Mouse (Mus musculus) intestine, embryonic 14.5 days (tissue): ENCODE results near the gene Ccdc34. TPM values are rescaled to one million over a fixed set of nuclear protein-coding genes. Genes with fewer than 3 reads are reported as not detected.

Source experiments
- ATAC-seq: fragments of 200-750 bp; cut with Nextera tagmentation; replicated peaks from 2 replicates; pipeline ENCODE4 v1.8.0; 2017; ENCODE audit warnings: low read depth, moderate number of reproducible peaks, moderate TSS enrichment, moderate library complexity; ENCODE audit not compliant: low FRiP score, low TSS enrichment
- DNase-seq: peaks from one replicate; pipeline ENCODE4 v3.0.0-alpha.2; 2018; ENCODE audit warnings: low spot score
- H3K27ac ChIP-seq: fragments of 300-500 bp; sonication (generic); 2 replicates; pipeline ENCODE4 v1.5.1; 2014; ENCODE audit warnings: low read depth, mild to moderate bottlenecking, control low read depth
- H3K27me3 ChIP-seq: fragments of 300-500 bp; sonication (generic); replicated peaks from 2 replicates; pipeline ENCODE4 v1.6.1; 2014; ENCODE audit warnings: low read length, control low read depth; ENCODE audit not compliant: control insufficient read depth, insufficient read depth
- H3K36me3 ChIP-seq: fragments of 300-500 bp; sonication (generic); 2 replicates; pipeline ENCODE4 v1.6.1; 2014; ENCODE audit warnings: low read length, control low read depth; ENCODE audit not compliant: control insufficient read depth, insufficient read depth
- H3K4me1 ChIP-seq: fragments of 300-500 bp; sonication (generic); replicated peaks from 2 replicates; pipeline ENCODE4 v1.6.1; 2014; ENCODE audit warnings: low read length, control low read depth, mixed read lengths; ENCODE audit not compliant: control insufficient read depth, insufficient read depth
- H3K4me2 ChIP-seq: fragments of 300-500 bp; sonication (generic); 2 replicates; pipeline ENCODE4 v1.6.1; 2014; ENCODE audit warnings: low read length
- H3K4me3 ChIP-seq: fragments of 300-500 bp; sonication (generic); 2 replicates; pipeline ENCODE4 v1.5.1; 2014; ENCODE audit warnings: low read depth, low read length, control low read depth, mixed read lengths
- H3K9ac ChIP-seq: fragments of 300-500 bp; sonication (generic); 2 replicates; pipeline ENCODE4 v1.6.1; 2014; ENCODE audit warnings: mild to moderate bottlenecking, low read length
- H3K9me3 ChIP-seq: fragments of 300-500 bp; sonication (generic); 2 replicates; pipeline ENCODE4 v1.6.1; 2016; ENCODE audit warnings: low read length, control low read depth; ENCODE audit not compliant: control insufficient read depth
- WGBS: fragments of 180-500 bp; shearing (Covaris S2); extraction: QIAGEN DNeasy Blood & Tissue Kit; methylation state at CpG from one replicate; pipeline ENCODE4 v1.1.7; 2014; 5-methylcytosine and 5-hydroxymethylcytosine counted together
- polyA plus RNA-seq: library from polyadenylated mRNA; unstranded; fragments of >200 nt; fragmentation: Nextera tagmentation; extraction: Ambion mirVana; gene quantifications from 2 replicates; pipeline ENCODE4 v1.2.1, GENCODE M21; 2014

The Ccdc34 gene
- polyA plus RNA-seq, 1 experiment from 2014 or later = 54.7 TPM

DNA sequence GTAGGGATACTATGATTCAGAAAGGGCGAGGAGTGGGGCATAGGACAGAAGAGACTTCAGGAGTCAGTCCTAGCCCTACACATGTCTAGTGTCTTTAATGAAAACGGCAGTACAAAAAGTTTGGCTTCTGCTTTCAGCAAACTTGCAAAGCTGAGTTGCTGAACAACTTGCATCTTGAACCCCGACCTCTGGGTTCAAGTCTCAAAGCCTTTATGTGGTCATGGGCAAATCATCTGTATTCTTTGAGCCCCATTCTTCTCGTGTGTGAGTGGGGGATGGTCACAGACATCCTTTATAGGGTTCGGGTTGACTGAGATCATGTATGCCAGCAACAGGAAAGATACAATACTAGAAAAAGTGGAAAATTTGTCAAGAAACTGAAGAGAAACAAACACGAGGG, 164.0 kb downstream of the Ccdc34 start:
- Histone ChIP-seq H3K36me3 (no peaks in the 10 kb centered on the region), H3K9ac (no peak overlapping the region), H3K4me1 (peaks cover 37% of the 10 kb centered on the region), H3K4me3 (no peak overlapping the region), H3K27me3 (no peaks in the 10 kb centered on the region), H3K4me2 (no peak overlapping the region), H3K27ac (no peak overlapping the region), H3K9me3 (no peaks in the 10 kb centered on the region)
- ATAC-seq = no peak
- no peak for DNase-seq
- WGBS = 75% methylated on average over 6 of the region's 6 CpGs

DNA sequence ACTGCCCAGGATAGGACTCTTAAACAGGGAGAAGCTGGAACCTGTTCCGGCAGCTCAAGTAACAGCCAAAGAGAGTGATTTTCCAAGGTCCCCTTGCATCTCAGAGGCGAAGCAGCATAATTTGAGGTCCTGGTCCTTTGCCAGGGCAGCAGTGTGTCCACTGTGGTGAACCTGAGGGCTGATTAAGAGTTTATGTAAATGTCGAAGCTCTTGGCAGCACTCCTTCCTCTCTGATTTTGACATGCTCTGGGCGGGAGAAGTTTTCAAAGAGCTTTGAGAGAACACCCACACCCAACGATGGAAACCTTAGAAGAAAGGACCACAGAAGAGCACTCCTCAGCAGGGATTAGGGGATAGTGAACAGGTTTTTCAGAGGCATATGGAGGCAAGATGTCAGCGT, 164.6 kb downstream of the Ccdc34 start:
- H3K4me3 ChIP-seq = no peak overlapping the region
- no peaks in the 10 kb centered on the region for H3K36me3 ChIP-seq
- no peak overlapping the region for H3K9ac ChIP-seq
- no peak for DNase-seq
- H3K4me1 ChIP-seq = peaks cover 38% of the 10 kb centered on the region
- H3K9me3 ChIP-seq = no peaks in the 10 kb centered on the region
- no peak for ATAC-seq
- no peaks in the 10 kb centered on the region for H3K27me3 ChIP-seq
- WGBS = 75% methylated on average over 6 of the region's 6 CpGs
- no peak overlapping the region for H3K27ac ChIP-seq
- H3K4me2 ChIP-seq = no peak overlapping the region

DNA sequence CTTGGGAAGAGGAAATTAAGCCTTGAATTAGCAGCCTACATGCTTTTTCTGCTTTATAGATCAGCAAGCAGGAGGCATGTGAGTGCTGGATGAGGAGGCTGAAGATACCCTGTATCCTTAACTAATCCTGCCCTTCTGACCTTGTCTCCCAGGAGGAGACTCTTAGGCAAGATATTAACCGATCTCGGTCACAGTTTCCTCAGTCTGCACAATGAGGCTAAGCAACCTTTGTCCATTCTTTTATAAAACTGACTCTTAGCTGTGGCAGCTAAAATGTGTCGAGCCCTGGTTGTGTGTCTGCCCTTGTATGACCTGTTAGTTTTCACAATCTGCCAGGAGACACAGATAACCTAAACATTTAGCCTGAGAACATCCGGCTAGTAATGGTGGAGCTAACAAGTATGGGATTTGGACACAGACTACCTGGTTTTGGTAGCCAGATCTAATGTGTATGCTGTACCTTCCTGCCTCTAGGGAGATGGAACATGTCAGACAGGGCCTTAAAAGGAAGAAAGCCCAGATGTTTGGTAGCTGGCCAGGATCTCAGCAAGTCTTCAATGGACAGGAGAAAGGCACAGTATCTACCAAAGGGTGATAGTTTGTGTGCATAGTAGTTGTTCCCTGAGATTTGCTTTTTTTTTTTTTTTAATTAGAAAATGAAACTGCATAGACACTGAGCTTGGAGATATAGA, 165.3 kb downstream of the Ccdc34 start:
- no peak overlapping the region for H3K27ac ChIP-seq
- H3K27me3 ChIP-seq = no peaks in the 10 kb centered on the region
- ATAC-seq (no peak), DNase-seq (no peak)
- H3K36me3 ChIP-seq = no peaks in the 10 kb centered on the region
- no peak overlapping the region for H3K4me3 ChIP-seq
- no peak overlapping the region for H3K9ac ChIP-seq
- H3K4me2 ChIP-seq = no peak overlapping the region
- H3K4me1 ChIP-seq = peaks cover 32% of the 10 kb centered on the region
- WGBS = 50% methylated on average over 4 of the region's 4 CpGs
- H3K9me3 ChIP-seq = no peaks in the 10 kb centered on the region

DNA sequence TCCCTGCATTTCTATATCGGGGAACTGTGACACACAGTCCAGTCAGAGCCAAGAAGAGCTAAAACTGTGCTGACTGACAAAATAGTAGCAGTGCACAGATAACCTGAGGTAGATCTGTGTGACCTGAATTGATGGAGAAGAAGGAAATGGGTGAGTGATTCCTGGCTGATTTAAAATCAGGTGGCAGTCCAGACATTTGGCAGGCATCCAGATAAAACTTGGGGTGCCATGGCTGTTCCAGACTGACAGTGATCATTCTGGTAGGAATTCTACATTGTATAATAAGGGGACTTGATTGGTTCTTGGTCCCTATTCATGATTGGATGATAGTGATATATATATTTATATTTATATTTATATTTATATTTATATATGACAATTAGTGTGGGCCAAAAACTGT, 166.5 kb downstream of the Ccdc34 start:
- peaks cover 29% of the 10 kb centered on the region for H3K4me1 ChIP-seq
- H3K4me3 ChIP-seq = no peak overlapping the region
- DNase-seq (no peak), ATAC-seq (no peak)
- H3K27ac ChIP-seq = no peak overlapping the region
- no peaks in the 10 kb centered on the region for H3K9me3 ChIP-seq
- 94% methylated on average over 1 of the region's 1 CpGs for WGBS
- no peaks in the 10 kb centered on the region for H3K36me3 ChIP-seq
- no peak overlapping the region for H3K4me2 ChIP-seq
- no peaks in the 10 kb centered on the region for H3K27me3 ChIP-seq
- no peak overlapping the region for H3K9ac ChIP-seq

DNA sequence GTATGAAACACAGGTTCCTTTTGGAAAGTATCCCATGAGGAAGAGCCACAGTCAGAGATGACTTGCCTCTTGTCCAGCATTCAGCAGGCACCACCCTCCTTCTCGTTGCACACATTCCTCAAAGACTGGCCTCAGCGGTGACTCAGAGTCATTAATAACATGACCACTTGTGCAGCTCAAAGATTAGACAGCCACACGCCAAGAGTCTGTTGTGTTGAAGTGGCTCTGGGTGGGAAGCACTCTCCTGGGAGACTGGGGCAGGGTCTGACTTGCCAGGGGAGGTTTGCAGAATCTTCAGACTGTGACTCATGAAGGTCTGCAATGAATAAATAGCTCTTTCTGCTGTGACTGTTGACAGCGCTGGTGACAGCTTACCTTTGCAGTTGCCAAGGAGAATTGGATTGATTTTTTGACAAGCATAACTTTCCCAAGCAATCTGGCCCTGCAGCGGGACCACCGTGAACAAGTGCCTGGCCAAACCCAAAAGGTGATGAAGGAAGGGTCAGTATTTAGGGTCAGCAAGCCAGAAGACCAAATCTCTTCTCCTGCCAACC, 168.9 kb downstream of the Ccdc34 start:
- no peak overlapping the region for H3K9ac ChIP-seq
- H3K27me3 ChIP-seq = no peaks in the 10 kb centered on the region
- peaks cover 28% of the 10 kb centered on the region for H3K4me1 ChIP-seq
- ATAC-seq (peak; percentile 79), DNase-seq (peak; percentile 61)
- no peaks in the 10 kb centered on the region for H3K36me3 ChIP-seq
- 34% methylated on average over 6 of the region's 6 CpGs for WGBS
- no peak overlapping the region for H3K4me3 ChIP-seq
- H3K9me3 ChIP-seq = no peaks in the 10 kb centered on the region
- H3K27ac ChIP-seq = peak overlapping the region; percentile 54; the same call in 1 of the 2 replicates
- no peak overlapping the region for H3K4me2 ChIP-seq

DNA sequence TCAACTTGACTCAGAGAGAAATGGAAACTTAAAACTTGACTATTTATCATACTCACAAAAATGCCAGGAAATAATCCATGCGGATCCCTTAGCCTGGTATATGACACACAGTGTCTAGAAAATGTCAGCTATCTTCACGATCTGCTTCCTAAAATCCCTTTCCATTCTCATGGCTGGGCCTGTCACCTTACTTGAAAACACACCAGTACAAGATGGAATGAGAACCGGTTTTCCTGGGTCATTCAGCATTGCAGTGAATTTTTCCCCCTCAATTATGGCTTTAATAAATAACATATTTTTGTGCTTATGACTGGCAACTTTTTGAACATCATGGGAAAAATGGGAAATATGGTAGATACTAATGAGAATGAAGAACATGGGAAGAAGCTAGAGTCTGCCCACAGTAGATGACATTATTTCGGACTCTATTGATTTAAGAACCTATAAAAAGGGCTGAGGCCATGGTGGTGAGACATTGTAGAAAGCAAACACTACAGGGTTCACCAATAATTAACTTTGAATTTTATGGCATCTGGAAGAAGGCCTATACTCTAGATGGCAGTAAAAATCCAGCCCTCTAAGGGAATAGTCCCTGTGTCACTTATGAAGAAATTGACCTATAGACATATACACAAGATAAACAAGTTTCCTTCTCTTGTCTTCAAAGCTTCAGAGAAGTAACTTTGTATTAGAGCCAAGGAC, 171.2 kb downstream of the Ccdc34 start:
- no peak overlapping the region for H3K9ac ChIP-seq
- no peak overlapping the region for H3K4me2 ChIP-seq
- no peaks in the 10 kb centered on the region for H3K36me3 ChIP-seq
- H3K27ac ChIP-seq = peak overlapping the region; percentile 25; the same call in 1 of the 2 replicates
- H3K4me1 ChIP-seq = peaks cover 40% of the 10 kb centered on the region
- ATAC-seq (0 out of 2 replicates have a peak, but pooled peaks have one; percentile 28), DNase-seq (no peak)
- H3K27me3 ChIP-seq = no peaks in the 10 kb centered on the region
- H3K9me3 ChIP-seq = no peaks in the 10 kb centered on the region
- H3K4me3 ChIP-seq = no peak overlapping the region
- 70% methylated on average over 4 of the region's 4 CpGs for WGBS

DNA sequence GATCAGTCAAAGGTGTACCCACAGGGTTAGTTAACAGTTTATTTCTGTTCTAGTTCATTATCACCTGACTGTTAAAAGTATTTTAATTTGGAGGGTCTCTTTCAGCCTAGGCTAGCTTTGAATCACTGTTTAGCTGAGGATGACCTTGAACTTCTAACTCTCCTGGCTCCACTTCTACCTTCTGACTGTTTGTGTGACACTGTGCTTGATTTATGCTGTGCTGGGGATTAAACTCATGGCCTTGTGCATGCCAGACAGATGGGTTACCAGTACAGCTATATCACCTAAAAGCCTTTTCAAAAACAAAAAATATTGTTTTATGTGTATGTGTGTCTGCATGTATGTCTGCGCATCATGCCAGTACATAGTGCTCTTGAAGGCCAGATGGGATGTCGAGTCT, 172.8 kb downstream of the Ccdc34 start:
- Histone ChIP-seq H3K9ac (no peak overlapping the region), H3K4me1 (peaks cover 40% of the 10 kb centered on the region), H3K9me3 (no peaks in the 10 kb centered on the region), H3K36me3 (no peaks in the 10 kb centered on the region), H3K27me3 (no peaks in the 10 kb centered on the region), H3K4me2 (no peak overlapping the region), H3K4me3 (no peak overlapping the region), H3K27ac (peak overlapping the region; percentile 2; the same call in 1 of the 2 replicates)
- no peak for DNase-seq
- no peak for ATAC-seq
- WGBS = 82% methylated on average over 2 of the region's 2 CpGs

DNA sequence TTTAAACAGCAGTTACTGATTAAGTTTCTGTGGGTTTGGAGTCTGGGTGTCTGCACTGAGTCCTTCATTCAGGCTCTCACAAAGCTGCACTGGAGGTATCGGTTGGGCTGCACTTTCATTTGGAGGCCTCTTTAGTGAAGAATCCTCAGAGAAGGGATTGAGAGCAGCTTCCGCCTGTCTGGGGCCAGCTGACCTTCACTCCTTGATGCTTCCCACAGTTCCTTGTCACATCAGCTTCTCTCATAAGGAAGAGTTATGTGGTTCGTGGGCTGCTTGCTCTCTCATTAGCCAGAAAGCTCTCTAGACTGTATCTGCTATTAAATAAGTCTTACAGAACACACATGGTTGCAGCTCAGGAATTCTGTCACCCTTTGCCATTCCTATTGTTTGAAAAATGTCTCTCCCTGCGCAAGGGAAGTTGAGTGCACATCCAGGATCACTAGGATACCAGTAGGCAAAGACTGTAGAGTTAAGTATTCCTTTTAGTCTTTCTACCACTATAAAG, 173.6 kb downstream of the Ccdc34 start:
- no peak for DNase-seq
- peaks cover 40% of the 10 kb centered on the region for H3K4me1 ChIP-seq

More for the DNA sequence above, 173.6 kb downstream of the Ccdc34 start:
- peak overlapping the region; percentile 87 for H3K27ac ChIP-seq
- H3K9me3 ChIP-seq = no peaks in the 10 kb centered on the region
- no peak overlapping the region for H3K9ac ChIP-seq
- H3K4me3 ChIP-seq = no peak overlapping the region
- H3K36me3 ChIP-seq = no peaks in the 10 kb centered on the region
- WGBS = 32% methylated on average over 4 of the region's 4 CpGs
- H3K4me2 ChIP-seq = no peak overlapping the region
- ATAC-seq = no peak
- H3K27me3 ChIP-seq = no peaks in the 10 kb centered on the region
